Mouse (Mus musculus): ENCODE results near the gene Phyhipl. TPM values are rescaled to one million over a fixed set of nuclear protein-coding genes. Genes with fewer than 3 reads are reported as not detected.

The Phyhipl gene
- polyA plus RNA-seq, 1 experiment from 2014 or later = 355 TPM

Other genes with a start within 250 kb of the Phyhipl start
- gene Fam13c, start 215.5 kb downstream of the Phyhipl start, polyA plus RNA-seq (2014; fragmentation: Nextera tagmentation; extraction: Ambion mirVana) = 21.8 and 22.4 TPM in 2 replicates